Mouse (Mus musculus): Measurements from ENCODE around the gene Sun1. TPM values are rescaled to one million over a fixed set of nuclear protein-coding genes. Genes with fewer than 3 reads are reported as not detected.

The Sun1 gene
- polyA plus RNA-seq, 1 experiment, result 65.5 TPM

GRCm38 (mm10) chr5:139227236-139227635 lies 26.8 kb downstream of the Sun1 start:
- peaks cover 34% of the 10 kb centered on the region for H3K36me3 ChIP-seq (ENCODE audit: control insufficient read depth, insufficient read depth)
- no peak overlapping the region for H3K4me3 ChIP-seq
- H3K27me3 ChIP-seq (ENCODE audit: control insufficient read depth, insufficient read depth, insufficient read length), result no peaks in the 10 kb centered on the region
- no peak overlapping the region for H3ac ChIP-seq (ENCODE audit: control insufficient read depth, insufficient read length)
- no peaks in the 10 kb centered on the region for H3K79me2 ChIP-seq (ENCODE audit: control insufficient read depth, insufficient read depth)
- no peak overlapping the region for H3K4me2 ChIP-seq (ENCODE audit: low read depth)
- TF ChIP-seq CEBPB (IDR thresholded peaks at IDR 0.05; ENCODE audit: insufficient read depth, poor library complexity, severe bottlenecking) (no peak), MYOD1 (IDR thresholded peaks at IDR 0.05; ENCODE audit: control insufficient read depth in 1 of 3, insufficient read length in 2 of 3, low read depth in 2 of 3) (no peak)

- H3K4me3 ChIP-seq, result no peak overlapping the region
- peaks cover 32% of the 10 kb centered on the region for H3K36me3 ChIP-seq (ENCODE audit: control insufficient read depth, insufficient read depth)
- H3K27me3 ChIP-seq (ENCODE audit: control insufficient read depth, insufficient read depth, insufficient read length), result no peaks in the 10 kb centered on the region
- H3ac ChIP-seq (ENCODE audit: control insufficient read depth, insufficient read length), result no peak overlapping the region
- no peak overlapping the region for H3K4me2 ChIP-seq (ENCODE audit: low read depth)
- H3K79me2 ChIP-seq (ENCODE audit: control insufficient read depth, insufficient read depth), result no peaks in the 10 kb centered on the region
- no peak for TF ChIP-seq POLR2AphosphoS2 (IDR thresholded peaks at IDR 0.05; ENCODE audit: insufficient read length, low read depth)
- no peak for TF ChIP-seq USF1 (IDR thresholded peaks at IDR 0.05; ENCODE audit: low read depth)
- no peak for TF ChIP-seq TCF3 (IDR thresholded peaks at IDR 0.05; ENCODE audit: insufficient read length, low read depth)
- TF ChIP-seq SRF (IDR thresholded peaks at IDR 0.05; ENCODE audit: control insufficient read depth, insufficient read length, low read depth), result no peak
- TF ChIP-seq POLR2A (IDR thresholded peaks at IDR 0.05; ENCODE audit: insufficient read length, low read depth), result no peak
- no peak for TF ChIP-seq E2F4 (IDR thresholded peaks at IDR 0.05; ENCODE audit: insufficient read depth)
- TF ChIP-seq REST (IDR thresholded peaks at IDR 0.05; ENCODE audit: insufficient read depth, insufficient read length), result no peak
- TF ChIP-seq MAX (IDR thresholded peaks at IDR 0.05; ENCODE audit: low read depth), result no peak
These were observed 27.2 kb downstream of the Sun1 start for GRCm38 (mm10) chr5:139227645-139228044.

GRCm38 (mm10) chr5:139228318-139228717 lies 27.9 kb downstream of the Sun1 start:
- no peaks in the 10 kb centered on the region for H3K79me2 ChIP-seq (ENCODE audit: control insufficient read depth, insufficient read depth)
- no peak for TF ChIP-seq REST (IDR thresholded peaks at IDR 0.05; ENCODE audit: insufficient read depth, insufficient read length)
- no peak for TF ChIP-seq SRF (IDR thresholded peaks at IDR 0.05; ENCODE audit: control insufficient read depth, insufficient read length, low read depth)
- TF ChIP-seq MYOG (IDR thresholded peaks at IDR 0.05; ENCODE audit: control insufficient read depth in 1 of 3, insufficient read depth in 1 of 3, insufficient read length in 2 of 3, low read depth in 2 of 3), result no peak
- no peak for TF ChIP-seq USF1 (IDR thresholded peaks at IDR 0.05; ENCODE audit: low read depth)
- TF ChIP-seq CEBPB (IDR thresholded peaks at IDR 0.05; ENCODE audit: insufficient read depth, poor library complexity, severe bottlenecking), result no peak
- TF ChIP-seq TCF3 (IDR thresholded peaks at IDR 0.05; ENCODE audit: insufficient read length, low read depth), result no peak
- no peak for TF ChIP-seq MAX (IDR thresholded peaks at IDR 0.05; ENCODE audit: low read depth)
- TF ChIP-seq E2F4 (IDR thresholded peaks at IDR 0.05; ENCODE audit: insufficient read depth), result no peak
- no peak for TF ChIP-seq TCF12 (IDR thresholded peaks at IDR 0.05; ENCODE audit: insufficient read depth, poor library complexity, severe bottlenecking)
- no peak for TF ChIP-seq POLR2A (IDR thresholded peaks at IDR 0.05; ENCODE audit: insufficient read length, low read depth)
- no peak for TF ChIP-seq MYOD1 (IDR thresholded peaks at IDR 0.05; ENCODE audit: control insufficient read depth in 1 of 3, insufficient read length in 2 of 3, low read depth in 2 of 3)
- TF ChIP-seq POLR2AphosphoS2 (IDR thresholded peaks at IDR 0.05; ENCODE audit: insufficient read length, low read depth), result no peak
- H3K4me2 ChIP-seq (ENCODE audit: low read depth), result no peak overlapping the region
- no peaks in the 10 kb centered on the region for H3K27me3 ChIP-seq (ENCODE audit: control insufficient read depth, insufficient read depth, insufficient read length)
- no peak overlapping the region for H3ac ChIP-seq (ENCODE audit: control insufficient read depth, insufficient read length)
- H3K36me3 ChIP-seq (ENCODE audit: control insufficient read depth, insufficient read depth), result peaks cover 37% of the 10 kb centered on the region
- no peak overlapping the region for H3K4me3 ChIP-seq

- Histone ChIP-seq H3K79me2 (ENCODE audit: control insufficient read depth, insufficient read depth) (no peaks in the 10 kb centered on the region), H3ac (ENCODE audit: control insufficient read depth, insufficient read length) (no peak overlapping the region), H3K27me3 (ENCODE audit: control insufficient read depth, insufficient read depth, insufficient read length) (no peaks in the 10 kb centered on the region), H3K4me2 (ENCODE audit: low read depth) (no peak overlapping the region), H3K4me3 (no peak overlapping the region), H3K36me3 (ENCODE audit: control insufficient read depth, insufficient read depth) (peaks cover 35% of the 10 kb centered on the region)
- TF ChIP-seq MYOG (IDR thresholded peaks at IDR 0.05; ENCODE audit: control insufficient read depth in 1 of 3, insufficient read depth in 1 of 3, insufficient read length in 2 of 3, low read depth in 2 of 3) (no peak), USF1 (IDR thresholded peaks at IDR 0.05; ENCODE audit: low read depth) (no peak), POLR2AphosphoS2 (IDR thresholded peaks at IDR 0.05; ENCODE audit: insufficient read length, low read depth) (no peak), CEBPB (IDR thresholded peaks at IDR 0.05; ENCODE audit: insufficient read depth, poor library complexity, severe bottlenecking) (no peak), POLR2A (IDR thresholded peaks at IDR 0.05; ENCODE audit: insufficient read length, low read depth) (no peak), TCF3 (IDR thresholded peaks at IDR 0.05; ENCODE audit: insufficient read length, low read depth) (no peak), MYOD1 (IDR thresholded peaks at IDR 0.05; ENCODE audit: control insufficient read depth in 1 of 3, insufficient read length in 2 of 3, low read depth in 2 of 3) (no peak), E2F4 (IDR thresholded peaks at IDR 0.05; ENCODE audit: insufficient read depth) (no peak), REST (IDR thresholded peaks at IDR 0.05; ENCODE audit: insufficient read depth, insufficient read length) (no peak)
These were observed 29.3 kb downstream of the Sun1 start for GRCm38 (mm10) chr5:139229716-139230115.

GRCm38 (mm10) chr5:139232083-139232482 lies 31.6 kb downstream of the Sun1 start:
- TF ChIP-seq MYOG (IDR thresholded peaks at IDR 0.05; ENCODE audit: control insufficient read depth in 1 of 3, insufficient read depth in 1 of 3, insufficient read length in 2 of 3, low read depth in 2 of 3) (no peak), E2F4 (IDR thresholded peaks at IDR 0.05; ENCODE audit: insufficient read depth) (no peak), REST (IDR thresholded peaks at IDR 0.05; ENCODE audit: insufficient read depth, insufficient read length) (no peak)
- Histone ChIP-seq H3ac (ENCODE audit: control insufficient read depth, insufficient read length) (no peak overlapping the region), H3K27me3 (ENCODE audit: control insufficient read depth, insufficient read depth, insufficient read length) (no peaks in the 10 kb centered on the region), H3K79me2 (ENCODE audit: control insufficient read depth, insufficient read depth) (no peaks in the 10 kb centered on the region), H3K36me3 (ENCODE audit: control insufficient read depth, insufficient read depth) (peaks cover 38% of the 10 kb centered on the region), H3K4me3 (no peak overlapping the region), H3K4me2 (ENCODE audit: low read depth) (no peak overlapping the region)

All from myocyte (in vitro differentiated cells).